Mouse (Mus musculus) adrenal gland, postnatal 0 days (tissue): ENCODE data around the gene Rybp. TPM values are rescaled to one million over a fixed set of nuclear protein-coding genes. Genes with fewer than 3 reads are reported as not detected.

Source experiments
- polyA plus RNA-seq: library from polyadenylated mRNA; unstranded; fragments of >200 nt; fragmentation: Nextera tagmentation; extraction: Ambion mirVana; gene quantifications from 2 replicates; pipeline ENCODE4 v1.2.1, GENCODE M21; 2015

Gene Rybp
- polyA plus RNA-seq = 12.2 and 12.3 TPM in 2 replicates

GRCm38 (mm10) chr6:100287334-100288015 lies at the start of gene Rybp:
TSS of gene Rybp (minus strand) at chr6:100287485.

